Mouse (Mus musculus) ovary, postnatal 14 days (tissue): ENCODE measurements around the gene Lcmt1.

Experiments
- DNase-seq: peaks from one replicate; pipeline ENCODE4 v3.0.0; 2022; ENCODE audit warnings: low spot score

Lcmt1 gene

DNA sequence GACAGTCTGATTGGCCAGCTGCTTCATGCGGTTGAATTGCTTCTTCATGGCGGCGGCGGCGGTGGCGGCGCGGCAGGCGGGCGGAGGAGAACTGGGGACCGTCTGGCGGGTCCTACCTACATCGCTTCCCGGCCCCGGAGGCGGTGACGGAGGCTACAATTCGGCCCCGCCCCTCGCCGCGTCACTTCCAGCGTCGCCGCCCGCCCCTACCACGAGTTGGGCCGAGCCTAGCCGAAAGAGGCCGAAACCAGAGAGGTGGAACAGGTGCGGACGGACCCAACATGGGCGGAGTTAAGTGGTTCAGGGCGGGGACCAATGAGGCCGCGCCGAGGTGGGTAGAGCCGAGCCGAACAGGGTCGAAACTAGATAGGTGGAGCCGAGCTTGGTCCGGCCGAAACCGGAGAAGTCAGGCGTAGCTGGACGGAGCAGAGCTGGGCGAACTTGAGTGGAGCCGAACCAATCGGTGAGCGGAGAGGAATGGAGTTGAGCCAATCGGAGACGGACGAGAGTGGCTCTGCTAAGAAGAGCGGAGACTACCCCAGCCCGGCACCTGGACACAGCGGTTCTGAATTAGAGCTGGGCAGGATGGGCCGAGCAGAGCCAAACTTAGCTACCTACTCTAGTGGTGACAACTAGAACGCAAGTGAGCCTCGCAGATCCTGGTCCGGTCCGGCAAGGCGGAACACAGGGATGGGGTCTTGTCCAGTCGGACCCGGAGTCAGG, at the start of gene Lcmt1, which contains the start of gene Arhgap17:
TSS of gene Lcmt1 (plus strand) at position 26 of the 723 bp plus-strand sequence.
TSS of gene Arhgap17 (minus strand) at position 157 of the 723 bp plus-strand sequence.
- peak; percentile 92 for DNase-seq

DNA sequence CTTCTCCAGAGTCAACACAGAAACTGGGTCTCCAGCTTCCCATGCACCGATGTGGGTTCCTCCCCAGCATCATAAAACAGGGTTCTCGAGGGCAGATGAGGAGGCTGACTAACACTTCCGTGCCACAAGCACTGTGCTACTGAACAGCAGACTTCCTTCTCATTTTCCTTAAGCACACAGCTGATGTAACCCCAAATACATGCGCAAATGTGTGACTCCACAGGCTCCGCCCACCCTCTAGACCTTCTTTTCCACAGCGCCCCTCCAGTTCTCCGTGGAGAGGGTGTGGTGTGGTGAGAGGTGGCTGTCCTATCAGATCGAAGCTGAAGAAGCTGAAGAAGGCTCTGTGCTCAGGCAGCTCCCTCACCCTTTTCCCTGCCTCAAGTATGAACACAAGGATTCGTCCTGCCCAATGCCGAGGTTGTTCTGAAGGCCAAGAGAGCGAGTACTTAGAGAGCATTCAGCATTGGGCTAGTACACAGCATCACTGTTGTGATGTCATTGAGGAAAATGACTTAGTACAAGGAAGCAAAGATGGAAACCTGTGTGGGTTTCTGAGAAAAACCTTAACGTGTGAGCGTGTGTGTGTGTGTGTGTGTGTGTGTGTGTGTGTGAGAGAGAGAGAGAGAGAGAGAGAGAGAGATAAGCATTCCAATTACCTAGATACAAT, 47.0 kb upstream of the Lcmt1 start:
- DNase-seq = no peak

DNA sequence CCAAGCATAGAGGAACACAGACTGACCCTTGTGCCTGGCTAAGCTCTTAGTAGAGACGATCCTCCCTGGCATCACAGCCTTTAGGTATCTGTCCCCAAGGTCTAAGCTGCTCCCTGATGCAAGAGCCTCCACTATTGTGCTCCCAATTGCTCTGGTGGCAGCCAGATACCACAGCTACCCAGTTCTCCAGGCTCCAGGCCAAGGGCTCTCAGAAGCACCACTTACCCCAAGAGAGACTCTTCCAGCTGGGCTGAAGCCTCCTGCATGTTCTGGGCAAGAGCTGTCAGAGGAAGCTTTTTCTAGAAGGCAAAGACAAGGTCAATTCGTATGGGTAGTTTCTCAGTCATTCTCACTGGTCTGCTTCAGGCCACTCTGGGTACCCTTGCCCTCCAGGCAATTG, 46.2 kb upstream of the Lcmt1 start:
- no peak for DNase-seq

DNA sequence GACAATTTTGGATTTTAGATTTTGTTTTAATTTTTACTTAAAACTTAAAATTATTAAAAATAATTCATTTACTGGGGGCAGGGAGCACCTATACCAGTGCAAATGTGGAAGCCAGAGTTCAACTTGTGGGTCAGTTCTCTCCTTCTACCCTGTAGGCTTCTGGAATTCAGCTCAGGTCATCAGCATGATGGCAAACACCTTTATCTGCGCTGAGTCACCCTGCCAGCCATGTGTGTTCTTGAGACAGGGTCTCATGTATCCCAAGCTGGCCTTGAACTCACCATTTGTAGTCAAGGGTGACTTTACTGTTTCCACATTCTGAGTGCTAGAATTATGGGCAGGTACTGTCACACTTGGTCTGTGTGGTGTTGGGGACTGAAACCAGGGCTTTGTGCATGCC, 45.5 kb upstream of the Lcmt1 start:
- no peak for DNase-seq

DNA sequence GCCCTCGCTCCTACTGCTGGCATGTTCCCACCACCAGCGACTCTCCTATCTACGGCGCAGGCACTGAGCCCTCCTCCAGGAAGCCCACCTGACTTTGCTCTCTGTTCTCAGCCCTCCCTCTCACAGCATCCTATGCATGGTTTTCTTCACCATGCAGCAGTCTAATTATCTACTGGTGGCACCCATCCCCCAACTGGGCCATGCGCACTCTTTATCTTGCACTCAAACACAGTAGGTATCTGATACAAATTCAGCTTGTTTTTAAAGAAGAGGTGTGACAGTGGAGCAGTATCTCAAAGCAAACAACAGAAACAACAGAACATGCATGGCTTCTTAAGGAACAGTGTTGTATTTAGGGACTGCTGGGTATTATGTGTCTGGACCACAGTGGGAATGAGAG, 43.5 kb upstream of the Lcmt1 start:
- no peak for DNase-seq

DNA sequence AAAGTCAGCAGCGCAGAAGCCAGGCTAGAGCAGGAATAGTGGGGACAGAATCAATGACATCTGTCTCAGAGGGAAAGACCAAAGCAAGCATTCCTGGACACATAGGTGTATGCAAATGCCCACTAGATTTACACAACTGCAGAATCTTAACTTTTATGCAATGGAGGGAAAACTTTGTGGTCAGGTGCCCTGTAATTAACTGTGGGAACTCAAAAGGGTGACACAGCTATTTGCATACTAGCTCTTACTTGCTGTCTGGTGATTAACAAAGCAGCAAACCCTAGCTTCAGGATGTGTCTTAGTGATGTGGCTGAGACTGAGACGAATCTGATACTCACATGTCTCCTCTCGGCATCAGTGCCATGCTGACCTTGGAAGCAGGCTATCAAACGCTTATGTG, 42.7 kb upstream of the Lcmt1 start:
- DNase-seq = no peak

DNA sequence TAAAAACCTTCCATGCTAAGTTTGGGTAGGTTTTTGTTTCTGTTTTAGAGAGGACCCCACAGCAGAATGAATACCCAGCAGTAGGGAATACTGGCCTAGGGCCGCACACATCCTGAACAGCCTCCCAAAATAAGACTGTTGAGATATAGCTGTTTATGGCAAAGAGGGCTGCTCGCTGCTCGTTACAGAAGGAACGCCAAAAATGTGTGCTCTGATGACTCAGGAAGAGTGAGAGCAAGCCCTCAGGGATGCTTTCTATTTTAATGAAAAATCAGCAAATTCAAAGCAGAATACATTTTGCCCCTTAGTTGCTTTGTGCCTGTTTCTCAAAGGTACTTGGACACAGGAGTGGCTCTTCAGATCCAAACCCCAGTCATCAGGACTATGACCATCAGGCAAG, 41.7 kb upstream of the Lcmt1 start:
- DNase-seq = no peak

DNA sequence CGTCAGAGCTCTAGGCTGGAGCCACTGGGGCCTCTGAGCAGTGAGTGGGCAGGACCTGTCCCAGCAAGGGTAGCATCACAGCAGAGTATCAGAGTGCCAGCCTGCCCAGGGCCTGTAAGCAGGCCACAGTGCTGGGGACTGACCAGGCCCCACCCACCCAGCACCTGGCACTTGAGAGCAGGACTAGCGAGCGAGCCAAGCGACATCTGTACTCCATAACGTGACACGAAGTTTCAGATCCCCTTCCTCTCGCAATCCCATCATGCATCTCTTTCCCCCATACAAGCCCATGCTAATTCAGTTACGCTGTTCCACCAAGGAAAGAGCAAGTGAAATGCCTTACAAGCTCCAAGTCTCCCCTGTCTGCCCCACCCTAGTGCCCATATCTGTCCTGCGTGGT, 39.1 kb upstream of the Lcmt1 start:
- DNase-seq = no peak

DNA sequence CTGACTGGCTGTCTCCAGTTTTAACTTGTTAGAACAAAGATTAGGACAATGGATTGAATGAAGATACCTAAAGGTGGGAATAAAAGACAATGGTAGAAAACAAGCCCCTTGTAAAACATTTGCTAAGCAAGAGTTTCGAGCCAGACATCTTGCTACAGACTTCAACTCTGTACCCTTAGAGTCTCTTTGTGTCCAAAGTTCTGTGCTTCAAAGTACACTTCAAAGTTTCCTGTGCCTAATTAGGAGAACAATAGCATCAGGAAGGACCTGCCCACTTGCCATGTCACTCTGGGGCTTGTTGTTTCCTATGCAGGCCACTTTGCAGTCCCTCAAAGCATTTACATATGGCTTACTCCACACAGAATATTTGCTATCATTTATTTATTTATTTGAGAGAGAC, 33.3 kb upstream of the Lcmt1 start:
- no peak for DNase-seq

DNA sequence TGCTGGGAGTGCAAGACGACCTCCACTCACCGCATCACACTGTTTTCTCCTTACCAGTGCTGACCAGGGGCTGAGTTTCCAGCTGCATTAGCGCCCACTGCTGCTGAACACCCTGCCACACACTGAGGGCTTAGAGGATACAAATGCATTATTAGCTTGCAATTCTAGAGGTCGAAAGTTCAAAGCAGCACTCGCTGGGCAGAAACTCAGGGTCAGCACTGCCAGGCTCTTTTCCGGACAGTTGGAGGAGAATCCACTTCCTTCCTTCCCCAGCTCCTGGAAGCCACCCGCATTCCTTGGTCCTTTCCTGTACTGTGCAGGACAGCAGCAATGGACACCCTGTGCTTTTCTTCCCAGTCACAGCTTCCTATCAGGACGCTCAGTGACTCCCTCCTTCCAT, 31.2 kb upstream of the Lcmt1 start:
- DNase-seq = no peak

DNA sequence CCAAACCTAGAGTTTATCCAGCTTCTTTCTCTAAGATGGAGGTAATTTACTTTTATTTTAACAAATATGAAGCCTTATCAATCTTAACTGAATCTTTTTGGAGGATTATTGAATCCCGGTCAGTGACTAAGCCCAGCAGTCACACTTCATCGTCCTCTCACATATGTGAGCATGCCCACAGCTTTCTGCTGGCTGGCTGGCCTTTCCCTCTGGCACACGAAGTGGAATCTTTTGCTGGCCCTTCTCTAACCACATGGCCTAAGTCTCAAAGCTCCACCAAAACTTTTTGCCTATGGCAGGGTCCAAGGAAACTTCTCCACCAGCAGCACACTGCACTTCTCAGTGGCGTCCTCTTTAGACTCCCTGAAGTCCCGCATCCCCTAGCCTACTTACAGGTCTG, 27.7 kb upstream of the Lcmt1 start:
- DNase-seq = no peak

DNA sequence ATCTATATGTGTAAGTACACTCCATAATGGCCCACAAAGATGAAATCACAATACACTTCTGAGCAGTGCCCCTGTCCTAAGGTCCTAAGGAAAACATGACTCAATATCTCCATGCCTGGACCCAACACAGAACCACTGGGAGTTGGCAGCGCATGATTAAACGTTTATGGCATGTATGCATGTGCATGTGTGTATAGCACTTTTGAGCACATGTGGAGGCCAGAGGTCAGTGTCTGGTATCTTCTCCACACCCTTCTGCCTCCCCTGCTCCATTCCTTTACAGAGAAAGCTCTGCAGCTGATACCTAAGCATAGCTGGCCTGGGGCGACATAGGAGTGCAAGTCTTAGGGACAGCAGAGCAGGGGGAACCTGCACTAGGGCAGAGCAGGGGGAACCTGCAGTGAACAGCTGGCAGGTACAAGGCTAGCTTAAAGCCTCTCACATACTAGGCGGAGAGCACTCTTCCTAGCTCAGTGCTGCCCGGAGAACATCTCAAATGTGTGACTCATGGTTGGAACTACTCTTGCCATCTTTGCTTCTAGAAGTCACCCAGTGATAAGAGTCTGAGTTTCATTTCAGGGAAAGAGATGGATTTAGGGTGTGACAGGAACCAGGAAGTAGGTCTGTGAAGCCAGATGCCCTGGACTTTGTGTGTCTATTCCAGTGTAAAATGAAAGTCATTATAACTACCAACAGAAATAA, 25.4 kb upstream of the Lcmt1 start:
- no peak for DNase-seq

DNA sequence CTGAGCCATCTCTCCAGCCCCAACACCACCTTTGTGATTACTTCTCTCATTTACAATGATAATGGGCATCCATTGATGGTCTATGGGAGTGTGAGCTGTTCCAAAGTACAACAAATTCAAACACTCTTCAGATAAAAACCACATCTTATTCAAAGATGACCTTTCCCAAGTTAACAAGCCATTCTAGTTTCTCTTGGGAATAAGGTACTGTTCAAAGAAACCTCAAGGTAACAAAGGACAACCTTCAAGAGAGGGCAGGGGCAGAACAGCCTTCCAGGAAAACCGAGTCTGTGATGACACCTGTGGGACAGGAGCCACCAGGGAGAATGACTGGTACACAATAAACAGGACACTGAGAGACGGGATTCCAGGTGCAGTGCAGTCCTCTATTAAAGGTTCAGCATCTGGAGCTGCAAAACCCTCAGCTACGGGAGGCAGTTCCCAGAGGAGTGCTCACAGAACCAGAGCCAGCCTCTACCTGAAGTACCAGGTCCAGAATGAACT, 24.5 kb upstream of the Lcmt1 start:
- DNase-seq = no peak

DNA sequence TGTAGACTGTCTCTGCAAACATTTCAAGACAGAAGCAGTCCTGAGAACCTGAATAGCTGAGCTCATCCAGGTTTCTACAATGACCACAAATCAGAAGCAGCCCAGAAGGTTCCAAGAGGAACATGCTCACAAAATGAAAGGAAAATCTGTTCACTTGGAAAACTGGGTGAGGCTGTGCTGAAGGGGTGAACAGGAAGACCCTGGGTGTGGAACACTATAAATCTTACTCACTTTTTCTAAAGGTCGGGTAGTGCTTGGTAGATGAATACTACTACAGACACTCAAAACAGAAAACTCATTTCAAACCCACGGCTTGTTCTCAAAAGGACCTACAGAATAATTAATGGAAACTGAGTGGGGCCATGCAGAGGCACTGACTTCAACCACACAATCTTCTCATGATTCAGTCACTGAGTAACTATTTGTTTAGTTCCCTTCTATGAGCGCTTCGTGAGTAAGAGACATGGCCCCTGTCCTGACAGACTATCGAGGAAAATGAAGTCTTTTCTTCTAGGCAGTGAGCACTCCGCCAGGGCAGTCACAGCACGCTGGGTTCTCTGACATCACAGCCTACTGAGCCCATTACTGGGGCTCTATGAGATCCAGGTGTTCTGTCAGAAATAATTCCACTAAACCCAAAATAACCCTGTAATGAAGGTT, 22.8 kb upstream of the Lcmt1 start:
- DNase-seq = no peak

DNA sequence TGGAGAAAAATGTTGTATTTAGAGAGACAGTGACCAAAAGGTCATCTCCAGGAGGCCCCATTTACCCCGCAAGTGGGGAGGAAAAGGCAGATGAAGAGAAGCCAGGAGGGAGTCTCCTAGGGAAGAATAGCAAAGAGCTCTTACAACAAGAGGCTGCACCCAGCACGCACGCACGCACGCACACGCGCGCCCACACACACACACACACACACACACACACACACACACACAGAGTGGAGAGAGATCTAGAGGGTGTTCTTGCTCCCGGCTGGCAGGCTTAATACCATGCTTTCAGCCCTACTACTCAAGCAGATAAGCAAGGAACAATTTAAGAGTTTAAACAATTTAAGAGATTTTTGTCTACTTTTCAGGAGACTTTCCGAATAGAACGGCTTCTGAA, 19.8 kb upstream of the Lcmt1 start:
- no peak for DNase-seq

DNA sequence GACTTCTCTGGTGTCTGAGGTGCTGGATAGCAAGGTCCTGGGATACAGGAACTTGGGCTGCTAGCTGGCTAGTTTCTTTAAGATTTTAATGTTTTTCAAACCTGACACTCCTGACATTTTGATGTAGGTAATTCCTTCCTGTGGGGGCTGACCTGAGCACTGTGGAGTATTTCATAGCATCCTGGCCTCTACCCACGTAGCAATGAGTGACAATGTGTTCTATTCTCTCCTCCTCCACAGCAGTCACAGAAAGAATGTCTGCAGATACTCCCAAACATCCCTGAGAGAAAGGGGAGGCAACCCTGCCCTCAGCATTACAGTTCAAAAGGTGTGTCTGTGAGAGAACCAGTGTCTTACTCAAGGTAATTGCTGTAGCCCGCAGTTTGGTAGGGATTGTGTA, 19.3 kb upstream of the Lcmt1 start:
- no peak for DNase-seq

DNA sequence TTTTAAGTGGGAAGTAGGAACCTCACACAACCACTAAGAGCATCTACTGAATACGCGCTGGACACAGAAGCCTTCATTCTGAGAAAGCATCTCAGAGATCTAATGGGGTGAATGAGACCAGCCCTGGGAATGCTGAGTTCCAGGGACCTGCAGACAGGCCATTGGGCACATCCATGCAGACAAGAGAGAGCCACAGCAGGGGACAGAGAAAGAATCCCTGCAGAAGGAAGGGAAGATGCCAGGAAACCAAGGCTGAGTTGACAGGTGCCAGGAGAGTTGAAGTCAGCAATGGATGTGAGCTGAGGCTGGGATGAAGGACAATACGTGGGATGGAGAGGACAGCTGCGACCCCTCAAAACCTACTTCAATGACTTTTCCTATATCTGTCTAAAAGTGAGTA, 16.5 kb upstream of the Lcmt1 start:
- DNase-seq = no peak

DNA sequence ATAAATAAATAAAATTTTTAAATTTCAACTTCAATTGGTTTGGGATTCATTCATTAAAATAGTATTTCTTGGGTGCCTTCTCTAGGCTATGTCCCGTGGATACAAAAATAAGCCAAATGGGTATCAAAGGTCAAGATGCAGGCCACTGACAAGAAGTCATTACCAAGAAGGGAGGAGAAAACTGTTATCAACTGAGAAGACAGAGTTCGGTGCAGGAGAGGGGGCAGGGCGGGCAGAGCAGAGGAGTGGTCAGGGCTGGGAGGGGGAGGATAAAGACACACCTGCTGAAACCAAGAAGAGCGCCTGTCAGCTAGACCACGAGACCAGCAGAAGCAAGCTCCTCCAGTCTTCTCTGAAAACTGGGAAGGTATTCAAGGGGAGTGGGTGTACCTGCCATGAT, 15.7 kb upstream of the Lcmt1 start:
- no peak for DNase-seq

DNA sequence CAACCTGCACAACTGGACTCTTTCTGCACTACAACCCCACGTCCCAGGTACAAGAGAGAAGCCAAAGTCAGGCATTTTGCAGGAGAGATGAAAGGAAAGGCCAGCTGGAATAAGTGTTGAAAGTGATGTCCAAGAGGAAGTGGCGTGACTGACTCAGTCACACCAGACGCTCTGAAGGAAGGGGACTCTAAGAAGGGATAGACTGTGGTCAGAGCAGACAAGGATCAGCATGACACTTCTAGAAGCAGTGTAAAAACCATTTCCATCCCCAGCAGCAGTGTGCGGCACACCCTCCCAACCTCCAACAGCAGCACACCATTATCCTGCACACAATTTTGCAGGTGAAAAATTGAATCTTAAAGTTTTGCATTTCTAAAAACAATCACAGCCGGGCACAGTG, 15.2 kb upstream of the Lcmt1 start:
- no peak for DNase-seq

DNA sequence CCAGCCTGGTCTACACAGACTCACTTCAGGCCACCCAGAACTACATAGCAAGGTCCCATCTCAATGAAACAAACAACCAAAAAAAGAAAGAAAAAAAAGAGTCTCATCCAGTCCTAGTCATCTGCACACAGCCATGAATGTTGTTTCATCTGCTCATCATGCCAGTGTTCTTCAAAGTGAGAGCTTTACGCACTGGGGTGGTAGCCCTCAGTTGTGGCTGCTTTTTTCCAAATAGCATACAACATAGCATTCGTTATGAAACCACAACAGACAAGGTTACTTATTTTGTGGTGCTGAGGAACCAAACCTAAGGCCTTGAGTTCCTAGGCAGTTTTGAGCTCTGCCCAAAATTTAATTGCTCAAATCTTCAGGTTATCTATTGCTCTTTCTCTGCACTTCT, 14.7 kb upstream of the Lcmt1 start:
- no peak for DNase-seq

DNA sequence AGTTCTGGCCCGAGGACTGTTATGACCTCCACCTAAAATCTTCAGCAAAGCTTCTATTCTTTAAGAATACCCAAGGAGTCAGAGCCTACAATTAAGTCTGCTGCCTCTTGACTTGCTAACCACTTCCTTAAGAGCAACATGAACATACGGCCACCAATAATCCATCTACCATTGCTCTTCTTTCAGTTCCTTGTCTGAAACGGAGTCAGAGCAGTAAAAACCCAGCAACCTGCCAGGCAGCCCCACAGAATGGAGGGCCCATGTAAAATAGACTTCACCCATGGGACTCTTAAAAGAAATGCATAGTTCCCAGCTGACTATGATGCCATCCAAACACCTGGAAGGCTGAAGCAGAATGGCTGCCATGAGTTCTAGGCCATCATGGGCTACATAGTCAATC, 13.4 kb upstream of the Lcmt1 start:
- DNase-seq = no peak

DNA sequence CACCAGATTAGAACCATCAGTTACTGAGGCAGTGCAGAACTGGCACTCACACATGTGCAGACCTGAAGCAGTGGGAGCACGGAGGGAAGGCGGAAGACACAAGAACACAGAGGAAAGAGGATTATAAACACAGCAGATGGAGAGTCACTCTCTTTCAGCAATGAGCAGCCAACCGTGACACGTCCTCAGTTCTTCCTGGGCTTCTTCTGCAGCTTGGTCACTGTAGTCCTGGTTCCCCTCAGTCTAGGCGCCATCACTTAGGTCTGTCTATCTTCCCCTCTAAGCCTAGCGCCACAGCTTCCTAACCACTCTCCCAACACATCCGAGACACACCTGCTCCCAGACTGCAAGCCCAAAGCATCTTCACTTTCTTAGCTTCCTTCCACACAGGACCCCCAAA, 10.5 kb upstream of the Lcmt1 start:
- DNase-seq = no peak

DNA sequence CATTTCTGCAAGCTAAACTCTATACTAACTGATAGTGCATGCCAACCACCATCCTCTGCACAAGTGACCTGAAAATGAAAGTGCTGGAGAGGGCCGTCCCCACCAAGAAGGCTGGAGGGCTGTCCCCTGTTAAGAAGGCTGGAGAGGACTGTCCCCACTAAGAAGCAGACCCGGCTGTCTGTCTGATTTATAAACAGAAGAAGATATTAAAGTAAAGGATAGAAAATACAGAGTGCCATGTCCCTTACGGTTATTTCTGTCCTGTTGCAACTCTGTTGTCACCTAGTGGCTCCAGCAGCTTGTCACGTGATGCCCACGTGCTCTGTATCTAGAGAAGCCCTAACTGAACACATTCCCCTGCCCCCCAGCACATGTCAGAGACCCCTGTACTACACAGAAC, 9.4 kb upstream of the Lcmt1 start:
- DNase-seq = no peak
